In the genomic region with DNA sequence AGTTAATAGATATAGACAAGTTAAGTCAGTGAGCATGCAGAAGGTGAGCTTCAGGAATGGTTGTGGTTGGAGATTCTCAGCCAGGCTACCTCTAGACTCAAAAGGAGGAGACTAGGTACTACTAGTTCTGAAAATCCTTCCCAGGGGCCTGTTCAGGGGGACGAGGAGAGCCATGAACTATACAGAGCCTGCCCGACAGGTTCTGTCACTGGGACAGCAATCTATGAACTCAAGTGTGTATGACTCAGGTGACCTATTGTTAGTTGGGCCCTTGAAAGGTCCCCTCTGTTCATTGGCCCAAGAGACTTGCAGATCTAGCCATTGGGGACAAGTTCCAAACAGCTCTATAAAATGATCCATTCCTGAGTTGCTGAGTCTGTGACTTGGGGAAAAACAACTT, we compare ENCODE assay signal across 19 mouse cellular contexts.
DNase-seq lines count a peak whose midpoint lies in the region; TF ChIP-seq lines count a peak whose summit lies in the region.
"Had no signal": no experiment of that assay in that cellular context is flagged by ENCODE, and none has a peak within 500 bp of the region (broad histone marks: within the 10 kb centered on the region; RNA-seq: fewer than 3 reads in every experiment).

No protein-coding gene starts in this region.

- no peak overlapping the region for H3K4me3 ChIP-seq in heart, embryonic 10.5 days
- H3K4me3 ChIP-seq in embryonic facial prominence, embryonic 10.5 days = no peak overlapping the region
- H3K4me3 ChIP-seq in limb, embryonic 10.5 days = no peak overlapping the region
- no peak overlapping the region for H3K4me3 ChIP-seq in gastrocnemius, adult 2 months
- H3K4me3 ChIP-seq: erythroblast, embryonic 14.5 days; heart, embryonic 12.5 days; hindbrain, embryonic 12.5 days; liver, embryonic 15.5 days had no signal

- H3K36me3 ChIP-seq in heart, embryonic 10.5 days = peaks cover 6% of the 10 kb centered on the region; the same call in 1 of the 2 replicates
- H3K36me3 ChIP-seq in embryonic facial prominence, embryonic 10.5 days (replicated peaks) = no peaks in the 10 kb centered on the region
- H3K36me3 ChIP-seq in limb, embryonic 10.5 days = no peaks in the 10 kb centered on the region
- H3K36me3 ChIP-seq: hindbrain, embryonic 12.5 days; liver, embryonic 15.5 days had no signal

- peak; percentile 67 for DNase-seq in heart, embryonic 10.5 days (ENCODE audit: low spot score)
- no peak for DNase-seq in heart, adult 9 months (ENCODE audit: low spot score in 2 of 2)
- peak; percentile 3 for DNase-seq in embryonic facial prominence, embryonic 10.5 days (ENCODE audit: low spot score)
- peak; percentile 9 for DNase-seq in limb, embryonic 10.5 days (ENCODE audit: low spot score)
- DNase-seq in lung, postnatal 36 days = peak; percentile 72
- DNase-seq in gastrocnemius, adult 2 months = no peak
- DNase-seq in thymus, postnatal 4 days = no peak
- no peak for DNase-seq in right cerebral cortex, adult 2 months (ENCODE audit: low spot score in 2 of 2)
- DNase-seq: adrenal gland, adult 8-10 months; cerebellum, adult 9-10 months; gastrocnemius, postnatal 36 days; heart, postnatal 14 days; right cerebral cortex, postnatal 4 days; thymus, adult 18-20 months had no signal

- no peak overlapping the region for H3K27ac ChIP-seq in heart, embryonic 10.5 days
- no peak overlapping the region for H3K27ac ChIP-seq in embryonic facial prominence, embryonic 10.5 days (replicated peaks)
- H3K27ac ChIP-seq in limb, embryonic 10.5 days = no peak overlapping the region
- H3K27ac ChIP-seq in gastrocnemius, adult 2 months = no peak overlapping the region
- H3K27ac ChIP-seq: hindbrain, embryonic 12.5 days; liver, embryonic 15.5 days had no signal

- H3K27me3 ChIP-seq in heart, embryonic 10.5 days (ENCODE audit: insufficient read depth, poor library complexity, severe bottlenecking) = peaks cover 10% of the 10 kb centered on the region
- H3K27me3 ChIP-seq in embryonic facial prominence, embryonic 10.5 days (replicated peaks; ENCODE audit: low read depth, poor library complexity, severe bottlenecking) = peaks cover 7% of the 10 kb centered on the region
- H3K27me3 ChIP-seq in limb, embryonic 10.5 days (ENCODE audit: low read depth, poor library complexity, severe bottlenecking) = peaks cover 6% of the 10 kb centered on the region; the same call in 1 of the 2 replicates
- H3K27me3 ChIP-seq: hindbrain, embryonic 12.5 days; liver, embryonic 15.5 days; Patski had no signal

- intact Hi-C loops in gastrocnemius, adult 2 months (cut with DNase I) = no loop called here

- no peaks in the 10 kb centered on the region for H3K9me3 ChIP-seq in heart, embryonic 10.5 days
- H3K9me3 ChIP-seq in embryonic facial prominence, embryonic 10.5 days = no peaks in the 10 kb centered on the region
- no peaks in the 10 kb centered on the region for H3K9me3 ChIP-seq in limb, embryonic 10.5 days (replicated peaks)
- H3K9me3 ChIP-seq: heart, embryonic 12.5 days; hindbrain, embryonic 12.5 days; liver, embryonic 15.5 days had no signal

- H3K4me1 ChIP-seq in heart, embryonic 10.5 days = peaks cover 6% of the 10 kb centered on the region; the same call in 1 of the 2 replicates
- 0 out of 2 replicates have a peak, but pooled peaks cover 2% of the 10 kb centered on the region for H3K4me1 ChIP-seq in embryonic facial prominence, embryonic 10.5 days
- peaks cover 13% of the 10 kb centered on the region; the same call in 1 of the 2 replicates for H3K4me1 ChIP-seq in limb, embryonic 10.5 days
- H3K4me1 ChIP-seq: heart, embryonic 12.5 days; liver, embryonic 15.5 days had no signal

- no peak for TF ChIP-seq CTCF in gastrocnemius, adult 2 months (IDR thresholded peaks at IDR 0.05)

- 60% methylated on average over 2 of the region's 2 CpGs for WGBS in heart, embryonic 10.5 days
- WGBS in embryonic facial prominence, embryonic 10.5 days = 77% methylated on average over 2 of the region's 2 CpGs
- WGBS in limb, embryonic 10.5 days = 79% methylated on average over 2 of the region's 2 CpGs

Comparison
In these comparisons a context has a peak if more than half of its experiments do, and no peak if none do; other contexts are left out.
1. DNase-seq: peak in heart, embryonic 10.5 days (single experiment), embryonic facial prominence, embryonic 10.5 days (single experiment), limb, embryonic 10.5 days (single experiment) and lung, postnatal 36 days (single experiment); none in heart, adult 9 months (0 of 2), gastrocnemius, adult 2 months (single experiment), thymus, postnatal 4 days (single experiment) and right cerebral cortex, adult 2 months (0 of 2).